Mouse (Mus musculus) liver, postnatal 0 days (tissue): ENCODE measurements at regions not wholly inside any gene's neighbourhood (a gene's known extent, or its start where the extent isn't known, plus 50 kb on each side); places are given as distances from the start of the nearest gene placed in this dataset.

Experiments used
- ATAC-seq: fragments of 200-750 bp; cut with Nextera tagmentation; 2 replicates; pipeline ENCODE4 v1.8.0; 2017; ENCODE audit warnings: mild to moderate bottlenecking, moderate library complexity
- DNase-seq: peaks from one replicate; pipeline ENCODE4 v3.0.0-alpha.2; 2016
- H3K27ac ChIP-seq: fragments of 300-500 bp; sonication (generic); 2 replicates; pipeline ENCODE4 v1.5.1; 2014; ENCODE audit warnings: antibody characterized with exemption, moderate library complexity, mild to moderate bottlenecking, low read depth
- H3K27me3 ChIP-seq: fragments of 300-500 bp; sonication (generic); 2 replicates; pipeline ENCODE4 v1.6.1; 2014; ENCODE audit warnings: low read length, control low read depth, mixed read lengths; ENCODE audit not compliant: insufficient read depth
- H3K36me3 ChIP-seq: fragments of 300-500 bp; sonication (generic); replicated peaks from 2 replicates; pipeline ENCODE4 v1.6.1; 2014; ENCODE audit warnings: mild to moderate bottlenecking, control low read depth, low read length, moderate library complexity, mixed read lengths; ENCODE audit not compliant: insufficient read depth
- H3K4me1 ChIP-seq: fragments of 300-500 bp; sonication (generic); 2 replicates; pipeline ENCODE4 v1.6.1; 2014; ENCODE audit warnings: antibody characterized with exemption, mild to moderate bottlenecking, control low read depth; ENCODE audit not compliant: insufficient read depth
- H3K4me2 ChIP-seq: fragments of 300-500 bp; sonication (generic); 2 replicates; pipeline ENCODE4 v1.6.1; 2014; ENCODE audit warnings: low read depth, mild to moderate bottlenecking, low read length, moderate library complexity, mixed read lengths
- H3K4me3 ChIP-seq: fragments of 300-500 bp; sonication (generic); 2 replicates; pipeline ENCODE4 v1.5.1; 2014; ENCODE audit warnings: low read depth, low read length
- H3K9ac ChIP-seq: fragments of 300-500 bp; sonication (generic); replicated peaks from 2 replicates; pipeline ENCODE4 v1.6.1; 2014; ENCODE audit warnings: mild to moderate bottlenecking, moderate library complexity
- H3K9me3 ChIP-seq: fragments of 300-500 bp; sonication (generic); 2 replicates; pipeline ENCODE4 v1.6.1; 2016; ENCODE audit warnings: mild to moderate bottlenecking, control low read depth, low read length, mixed read lengths
- CTCF ChIP-seq: sonication (generic); IDR thresholded peaks from 2 replicates; pipeline ENCODE4 v1.5.1; 2016; ENCODE audit warnings: antibody characterized with exemption, low read depth
- EP300 ChIP-seq: IDR thresholded peaks from 2 replicates; pipeline ENCODE4 v1.6.1; 2016; ENCODE audit warnings: antibody characterized with exemption, low read depth, mild to moderate bottlenecking
- WGBS: fragments of 180-500 bp; shearing (Covaris S2); extraction: QIAGEN DNeasy Blood & Tissue Kit; methylation state at CpG from one replicate; pipeline ENCODE4 v1.1.7; 2014; ENCODE audit not compliant: insufficient replicate concordance; 5-methylcytosine and 5-hydroxymethylcytosine counted together

- WGBS: 74% methylated on average over 5 of the region's 5 CpGs
- no peak overlapping the region for H3K4me2 ChIP-seq
- H3K27me3 ChIP-seq: no peaks in the 10 kb centered on the region
- no peak for TF ChIP-seq EP300
- TF ChIP-seq CTCF: no peak
- DNase-seq: no peak
- H3K4me3 ChIP-seq: no peak overlapping the region
- peaks cover 5% of the 10 kb centered on the region for H3K4me1 ChIP-seq
- no peaks in the 10 kb centered on the region for H3K36me3 ChIP-seq
- H3K9me3 ChIP-seq: no peaks in the 10 kb centered on the region
- H3K27ac ChIP-seq: no peak overlapping the region
- H3K9ac ChIP-seq: no peak overlapping the region
- no peak for ATAC-seq
These were observed 208.2 kb downstream of the Uaca start for GRCm38 (mm10) chr9:61002572-61002971.

GRCm38 (mm10) chr9:61008446-61008845 lies 214.1 kb downstream of the Uaca start:
- Histone ChIP-seq H3K4me3 (no peak overlapping the region), H3K27ac (no peak overlapping the region), H3K4me2 (no peak overlapping the region), H3K27me3 (no peaks in the 10 kb centered on the region), H3K36me3 (no peaks in the 10 kb centered on the region), H3K9ac (no peak overlapping the region), H3K9me3 (no peaks in the 10 kb centered on the region), H3K4me1 (peaks cover 4% of the 10 kb centered on the region; the same call in 1 of the 2 replicates)
- no peak for DNase-seq
- no peak for ATAC-seq
- TF ChIP-seq EP300 (no peak), CTCF (no peak)
- WGBS: 26% methylated on average over 1 of the region's 1 CpGs

GRCm38 (mm10) chr9:61011066-61011465 lies 216.7 kb downstream of the Uaca start:
- Histone ChIP-seq H3K4me2 (no peak overlapping the region), H3K27ac (no peak overlapping the region), H3K9ac (no peak overlapping the region), H3K36me3 (no peaks in the 10 kb centered on the region), H3K4me3 (no peak overlapping the region), H3K9me3 (no peaks in the 10 kb centered on the region), H3K4me1 (peaks cover 4% of the 10 kb centered on the region; the same call in 1 of the 2 replicates), H3K27me3 (no peaks in the 10 kb centered on the region)
- TF ChIP-seq EP300 (no peak), CTCF (peak; percentile 51)
- DNase-seq (no peak), ATAC-seq (no peak)

GRCm38 (mm10) chr9:61012771-61013540 lies 218.6 kb downstream of the Uaca start:
- peaks cover 4% of the 10 kb centered on the region; the same call in 1 of the 2 replicates for H3K4me1 ChIP-seq
- no peaks in the 10 kb centered on the region for H3K27me3 ChIP-seq
- 0 out of 2 replicates have a peak overlapping the region, but pooled peaks have one; percentile 26 for H3K4me2 ChIP-seq
- TF ChIP-seq CTCF (peak; percentile 49), EP300 (no peak)
- no peaks in the 10 kb centered on the region for H3K9me3 ChIP-seq
- DNase-seq: peak; percentile 71
- ATAC-seq: peak; percentile 66
- 26% methylated on average over 19 of the region's 19 CpGs for WGBS
- peak overlapping the region; percentile 44; the same call in 1 of the 2 replicates for H3K27ac ChIP-seq
- no peak overlapping the region for H3K9ac ChIP-seq
- no peak overlapping the region for H3K4me3 ChIP-seq
- H3K36me3 ChIP-seq: no peaks in the 10 kb centered on the region

GRCm38 (mm10) chr9:61014151-61014550 lies 219.8 kb downstream of the Uaca start:
- no peak for ATAC-seq
- H3K9ac ChIP-seq: no peak overlapping the region
- H3K36me3 ChIP-seq: no peaks in the 10 kb centered on the region
- TF ChIP-seq EP300 (no peak), CTCF (no peak)
- H3K27me3 ChIP-seq: no peaks in the 10 kb centered on the region
- H3K4me1 ChIP-seq: peaks cover 4% of the 10 kb centered on the region; the same call in 1 of the 2 replicates
- WGBS: 70% methylated on average over 8 of the region's 8 CpGs
- H3K27ac ChIP-seq: no peak overlapping the region
- no peak for DNase-seq
- H3K4me2 ChIP-seq: no peak overlapping the region
- no peak overlapping the region for H3K4me3 ChIP-seq
- H3K9me3 ChIP-seq: no peaks in the 10 kb centered on the region

- Histone ChIP-seq H3K27me3 (no peaks in the 10 kb centered on the region), H3K4me3 (no peak overlapping the region), H3K36me3 (no peaks in the 10 kb centered on the region), H3K4me1 (peaks cover 4% of the 10 kb centered on the region; the same call in 1 of the 2 replicates), H3K27ac (no peak overlapping the region), H3K9ac (no peak overlapping the region), H3K9me3 (no peaks in the 10 kb centered on the region), H3K4me2 (no peak overlapping the region)
- 74% methylated on average over 15 of the region's 15 CpGs for WGBS
- ATAC-seq (no peak), DNase-seq (no peak)
- TF ChIP-seq CTCF (no peak), EP300 (no peak)
These were observed 221.1 kb downstream of the Uaca start for GRCm38 (mm10) chr9:61015374-61015890.
